Mouse (Mus musculus): Measurements from ENCODE around the gene Tnk1. TPM values are rescaled to one million over a fixed set of nuclear protein-coding genes. Genes with fewer than 3 reads are reported as not detected.

Gene Tnk1
- polyA plus RNA-seq, 1 experiment from 2014 or later: 0.89 TPM

Small RNA genes within 50 kb of the gene (microRNA-seq; reads per million reads assigned to microRNA genes)
- not detected for gene Mir6924

Other genes starting within 250 kb of the Tnk1 start
- gene Shbg, start 240.8 kb downstream of the Tnk1 start, polyA plus RNA-seq (2014; fragmentation: Nextera tagmentation; extraction: Ambion mirVana): not detected in 2 replicates
- 14.7 and 16.2 TPM in 2 replicates for gene Sat2, start 236.7 kb downstream of the Tnk1 start, polyA plus RNA-seq (2014; fragmentation: Nextera tagmentation; extraction: Ambion mirVana)
- gene Fxr2, start 225.7 kb downstream of the Tnk1 start, polyA plus RNA-seq (2014; fragmentation: Nextera tagmentation; extraction: Ambion mirVana): 35.8 and 37.5 TPM in 2 replicates
- 0.17 TPM in 1 of 2 replicates, not detected in the other for gene Sox15, start 203.4 kb downstream of the Tnk1 start, polyA plus RNA-seq (2014; fragmentation: Nextera tagmentation; extraction: Ambion mirVana)
- 21.0 and 41.0 TPM in 2 replicates for gene Mpdu1, start 196.1 kb downstream of the Tnk1 start, polyA plus RNA-seq (2014; fragmentation: Nextera tagmentation; extraction: Ambion mirVana)
- gene Cd68, start 192.6 kb downstream of the Tnk1 start, polyA plus RNA-seq (2014; fragmentation: Nextera tagmentation; extraction: Ambion mirVana): 3.4 and 4.5 TPM in 2 replicates
- 759 and 892 TPM in 2 replicates for gene Eif4a1, start 186.3 kb downstream of the Tnk1 start, polyA plus RNA-seq (2014; fragmentation: Nextera tagmentation; extraction: Ambion mirVana)
- gene Senp3, start 176.6 kb downstream of the Tnk1 start, polyA plus RNA-seq (2014; fragmentation: Nextera tagmentation; extraction: Ambion mirVana): 125 and 127 TPM in 2 replicates
- not detected in 2 replicates for gene Tnfsf13, start 172.9 kb downstream of the Tnk1 start, polyA plus RNA-seq (2014; fragmentation: Nextera tagmentation; extraction: Ambion mirVana)
- 2.6 and 3.3 TPM in 2 replicates for gene Tnfsf12, start 162.9 kb downstream of the Tnk1 start, polyA plus RNA-seq (2014; fragmentation: Nextera tagmentation; extraction: Ambion mirVana)
- gene Tnfsfm13, start 162.6 kb downstream of the Tnk1 start, polyA plus RNA-seq (2014; fragmentation: Nextera tagmentation; extraction: Ambion mirVana): 1.1 and 1.3 TPM in 2 replicates
- 64.0 and 78.3 TPM in 2 replicates for gene Polr2a, start 100.1 kb downstream of the Tnk1 start, polyA plus RNA-seq (2014; fragmentation: Nextera tagmentation; extraction: Ambion mirVana)
- 0.09 TPM in 1 of 2 replicates, not detected in the other for gene Slc35g3, start 96.8 kb downstream of the Tnk1 start, polyA plus RNA-seq (2014; fragmentation: Nextera tagmentation; extraction: Ambion mirVana)
- 0.96 and 1.1 TPM in 2 replicates for gene Zbtb4, start 92.8 kb downstream of the Tnk1 start, polyA plus RNA-seq (2014; fragmentation: Nextera tagmentation; extraction: Ambion mirVana)
- 4.3 and 4.4 TPM in 2 replicates for gene Chrnb1, start 62.8 kb downstream of the Tnk1 start, polyA plus RNA-seq (2014; fragmentation: Nextera tagmentation; extraction: Ambion mirVana)
- gene Fgf11, start 56.9 kb downstream of the Tnk1 start, polyA plus RNA-seq (2014; fragmentation: Nextera tagmentation; extraction: Ambion mirVana): 0.36 and 0.67 TPM in 2 replicates
- gene Tmem102, start 53.1 kb downstream of the Tnk1 start, polyA plus RNA-seq (2014; fragmentation: Nextera tagmentation; extraction: Ambion mirVana): 1.8 and 2.0 TPM in 2 replicates
- gene Gm39566, start 43.4 kb downstream of the Tnk1 start, polyA plus RNA-seq (2014; fragmentation: Nextera tagmentation; extraction: Ambion mirVana): not detected in 2 replicates
- gene Spem2, start 40.3 kb downstream of the Tnk1 start, polyA plus RNA-seq (2014; fragmentation: Nextera tagmentation; extraction: Ambion mirVana): not detected in 2 replicates
- gene Spem1, start 36.5 kb downstream of the Tnk1 start, polyA plus RNA-seq (2014; fragmentation: Nextera tagmentation; extraction: Ambion mirVana): 0.15 and 0.18 TPM in 2 replicates
- 5.8 and 6.2 TPM in 2 replicates for gene Nlgn2, start 20.9 kb downstream of the Tnk1 start, polyA plus RNA-seq (2014; fragmentation: Nextera tagmentation; extraction: Ambion mirVana)
- 285 and 304 TPM in 2 replicates for gene Tmem256, start 20.2 kb downstream of the Tnk1 start, polyA plus RNA-seq (2014; fragmentation: Nextera tagmentation; extraction: Ambion mirVana)
- gene Plscr3, start 12.4 kb downstream of the Tnk1 start, polyA plus RNA-seq (2014; fragmentation: Nextera tagmentation; extraction: Ambion mirVana): 115 TPM in 2 replicates
- not detected in 2 replicates for gene Tmem95, start 19.3 kb upstream of the Tnk1 start, polyA plus RNA-seq (2014; fragmentation: Nextera tagmentation; extraction: Ambion mirVana)
- gene Kctd11, start 22.7 kb upstream of the Tnk1 start, polyA plus RNA-seq (2014; fragmentation: Nextera tagmentation; extraction: Ambion mirVana): 3.7 and 4.3 TPM in 2 replicates
- gene Acap1, start 36.8 kb upstream of the Tnk1 start, polyA plus RNA-seq (2014; fragmentation: Nextera tagmentation; extraction: Ambion mirVana): 0.72 and 0.78 TPM in 2 replicates
- 24.8 and 26.5 TPM in 2 replicates for gene 2810408A11Rik, start 42.3 kb upstream of the Tnk1 start, polyA plus RNA-seq (2014; fragmentation: Nextera tagmentation; extraction: Ambion mirVana)
- 15.3 and 15.5 TPM in 2 replicates for gene Neurl4, start 42.3 kb upstream of the Tnk1 start, polyA plus RNA-seq (2014; fragmentation: Nextera tagmentation; extraction: Ambion mirVana)
- gene Gps2, start 55.2 kb upstream of the Tnk1 start, polyA plus RNA-seq (2014; fragmentation: Nextera tagmentation; extraction: Ambion mirVana): 90.8 and 94.0 TPM in 2 replicates
- 2,284 and 2,370 TPM in 2 replicates for gene Eif5a, start 63.2 kb upstream of the Tnk1 start, polyA plus RNA-seq (2014; fragmentation: Nextera tagmentation; extraction: Ambion mirVana)
- 11.2 and 11.3 TPM in 2 replicates for gene Ybx2, start 77.1 kb upstream of the Tnk1 start, polyA plus RNA-seq (2014; fragmentation: Nextera tagmentation; extraction: Ambion mirVana)
- gene Slc2a4, start 89.5 kb upstream of the Tnk1 start, polyA plus RNA-seq (2014; fragmentation: Nextera tagmentation; extraction: Ambion mirVana): 21.0 and 22.7 TPM in 2 replicates
- 12.7 and 13.2 TPM in 2 replicates for gene Cldn7, start 106.0 kb upstream of the Tnk1 start, polyA plus RNA-seq (2014; fragmentation: Nextera tagmentation; extraction: Ambion mirVana)
- 22.8 and 27.6 TPM in 2 replicates for gene Ctdnep1, start 122.4 kb upstream of the Tnk1 start, polyA plus RNA-seq (2014; fragmentation: Nextera tagmentation; extraction: Ambion mirVana)
- gene Elp5, start 123.8 kb upstream of the Tnk1 start, polyA plus RNA-seq (2014; fragmentation: Nextera tagmentation; extraction: Ambion mirVana): 148 and 151 TPM in 2 replicates
- 397 and 432 TPM in 2 replicates for gene Gabarap, start 132.4 kb upstream of the Tnk1 start, polyA plus RNA-seq (2014; fragmentation: Nextera tagmentation; extraction: Ambion mirVana)
- 56.1 and 64.9 TPM in 2 replicates for gene Phf23, start 137.0 kb upstream of the Tnk1 start, polyA plus RNA-seq (2014; fragmentation: Nextera tagmentation; extraction: Ambion mirVana)
- gene Dvl2, start 141.9 kb upstream of the Tnk1 start, polyA plus RNA-seq (2014; fragmentation: Nextera tagmentation; extraction: Ambion mirVana): 47.3 and 52.0 TPM in 2 replicates
- gene Acadvl, start 156.7 kb upstream of the Tnk1 start, polyA plus RNA-seq (2014; fragmentation: Nextera tagmentation; extraction: Ambion mirVana): 52.9 and 53.5 TPM in 2 replicates
- 10.0 and 10.8 TPM in 2 replicates for gene Dlg4, start 158.2 kb upstream of the Tnk1 start, polyA plus RNA-seq (2014; fragmentation: Nextera tagmentation; extraction: Ambion mirVana)
- 1.0 and 1.6 TPM in 2 replicates for gene Asgr1, start 195.4 kb upstream of the Tnk1 start, polyA plus RNA-seq (2014; fragmentation: Nextera tagmentation; extraction: Ambion mirVana)
- not detected in 2 replicates for gene Asgr2, start 233.9 kb upstream of the Tnk1 start, polyA plus RNA-seq (2014; fragmentation: Nextera tagmentation; extraction: Ambion mirVana)

All from limb, embryonic 11.5 days (tissue).